Mouse (Mus musculus): ENCODE results near the gene Camp.

- TF ChIP-seq GATA1 (IDR thresholded peaks at IDR 0.05; ENCODE audit: low read length), result no peak
- TF ChIP-seq TAL1 (IDR thresholded peaks at IDR 0.05; ENCODE audit: low read length), result no peak
Observed at GRCm38 (mm10) chr9:109825739-109826138, 23.7 kb downstream of the Camp start.
